Mouse (Mus musculus): ENCODE measurements around the gene Larp6. TPM values are rescaled to one million over a fixed set of nuclear protein-coding genes. Genes with fewer than 3 reads are reported as not detected.

The Larp6 gene
- total and polyA plus RNA-seq, 3 experiments: not detected

DNA sequence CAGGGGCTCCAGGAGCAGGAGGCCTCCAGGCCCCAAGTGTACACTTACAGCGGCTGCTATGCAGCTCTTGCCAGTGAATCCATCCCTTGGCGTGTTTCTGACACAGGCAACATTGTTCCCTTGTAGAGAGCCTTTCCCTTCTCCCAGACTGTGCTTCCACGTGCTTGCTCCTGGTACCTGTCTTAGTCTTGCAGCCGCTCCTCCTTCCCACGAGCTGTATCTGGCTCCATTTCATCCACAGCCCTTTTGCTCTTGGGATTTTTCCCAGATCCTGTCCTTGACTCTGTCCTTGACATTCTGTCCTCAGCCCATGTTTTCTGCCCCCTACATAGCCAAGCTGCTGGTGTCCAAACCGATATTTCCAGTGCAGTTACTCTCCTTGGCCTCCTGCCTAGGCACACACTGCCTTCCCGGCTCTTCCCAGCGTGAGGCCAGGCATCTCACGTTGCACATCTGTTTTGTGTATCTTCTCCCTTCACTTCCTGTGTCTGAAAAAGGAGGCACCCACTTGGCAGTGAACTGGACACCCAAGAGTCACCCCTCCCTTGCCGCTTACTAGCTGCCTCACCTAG, 46.7 kb downstream of the Larp6 start:
- Histone ChIP-seq H3K4me1 (ENCODE audit: control insufficient read depth in 1 of 2, insufficient read depth in 2 of 2, low read length in 2 of 2) (no peaks in the 10 kb centered on the region), H3K9me3 (replicated peaks; ENCODE audit: insufficient read depth, low read length) (no peaks in the 10 kb centered on the region), H3K4me3 (ENCODE audit: control insufficient read depth in 1 of 2, insufficient read depth in 1 of 2, low read depth in 2 of 2, low read length in 2 of 2) (no peak overlapping the region), H3K27ac (ENCODE audit: control insufficient read depth, low read depth, low read length) (no peak overlapping the region), H3K9ac (ENCODE audit: control insufficient read depth, low read depth, low read length, poor library complexity, severe bottlenecking) (no peak overlapping the region), H3K79me2 (ENCODE audit: control insufficient read depth, insufficient read depth, low read length, poor library complexity) (no peaks in the 10 kb centered on the region), H3K36me3 (ENCODE audit: control insufficient read depth in 1 of 2, insufficient read depth in 2 of 2, low read length in 2 of 2) (no peaks in the 10 kb centered on the region), H3K27me3 (ENCODE audit: control insufficient read depth in 1 of 2, insufficient read depth in 2 of 2, low read length in 2 of 2) (no peaks in the 10 kb centered on the region)
- no peak for DNase-seq (ENCODE audit: low read depth, low spot score)
- TF ChIP-seq GATA1 (IDR thresholded peaks at IDR 0.05; ENCODE audit: low read depth, low read length) (no peak), POLR2AphosphoS5 (IDR thresholded peaks at IDR 0.05; ENCODE audit: borderline replicate concordance, low read depth, low read length) (no peak), BHLHE40 (IDR thresholded peaks at IDR 0.05; ENCODE audit: borderline replicate concordance, low read depth, low read length) (no peak), MYB (IDR thresholded peaks at IDR 0.05; ENCODE audit: low read depth, low read length) (no peak), ZNF384 (IDR thresholded peaks at IDR 0.05; ENCODE audit: low read depth, low read length) (no peak), TCF12 (IDR thresholded peaks at IDR 0.05; ENCODE audit: low read depth, low read length) (no peak), CHD2 (IDR thresholded peaks at IDR 0.05; ENCODE audit: low read length) (no peak), SIN3A (IDR thresholded peaks at IDR 0.05; ENCODE audit: low read length) (no peak), NELFE (IDR thresholded peaks at IDR 0.05; ENCODE audit: low read depth, low read length) (no peak), TAL1 (IDR thresholded peaks at IDR 0.05; ENCODE audit: low read length) (no peak), USF2 (IDR thresholded peaks at IDR 0.05; ENCODE audit: borderline replicate concordance in 1 of 2, insufficient read depth in 1 of 2, low read depth in 1 of 2, low read length in 2 of 2) (no peak), ZC3H11A (IDR thresholded peaks at IDR 0.05; ENCODE audit: low read depth, low read length) (no peak), ETS1 (IDR thresholded peaks at IDR 0.05; ENCODE audit: low read depth, low read length) (no peak), ELF1 (IDR thresholded peaks at IDR 0.05; ENCODE audit: low read depth, low read length) (no peak), JUND (IDR thresholded peaks at IDR 0.05; ENCODE audit: low read depth, low read length) (no peak), NRF1 (IDR thresholded peaks at IDR 0.05; ENCODE audit: insufficient read depth, low read depth, low read length, poor library complexity, severe bottlenecking) (no peak), ZKSCAN1 (IDR thresholded peaks at IDR 0.05; ENCODE audit: low read depth, low read length) (no peak)

DNA sequence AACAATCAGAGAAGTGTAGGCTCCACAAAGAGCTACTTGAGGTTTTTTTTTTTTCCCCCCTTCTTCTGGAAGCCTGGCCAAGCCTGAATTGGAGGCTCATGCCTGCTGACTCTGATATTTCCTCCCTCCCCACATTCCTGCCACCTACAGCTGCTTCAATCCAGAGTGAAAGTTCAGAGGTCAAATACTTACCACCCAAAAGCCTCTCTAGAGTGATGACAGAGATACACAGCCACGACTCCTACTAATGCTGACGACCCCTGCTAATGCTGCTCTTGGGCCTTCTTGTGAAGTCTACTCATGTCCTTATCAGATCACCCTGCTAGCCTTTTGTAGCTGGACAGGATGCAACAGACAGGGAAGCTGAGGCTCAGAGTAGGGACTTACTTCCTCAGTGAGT, 52.4 kb downstream of the Larp6 start:
- TF ChIP-seq KAT2A (conservative IDR thresholded peaks at IDR 0.05; ENCODE audit: low read depth, low read length) (no peak), HCFC1 (IDR thresholded peaks at IDR 0.05; ENCODE audit: low read depth, low read length) (no peak), POLR2A (IDR thresholded peaks at IDR 0.05; ENCODE audit: control insufficient read depth in 1 of 2, insufficient read depth in 1 of 2, low read depth in 1 of 2, low read length in 2 of 2, poor library complexity in 1 of 2) (no peak), ZC3H11A (IDR thresholded peaks at IDR 0.05; ENCODE audit: low read depth, low read length) (no peak), ZNF384 (IDR thresholded peaks at IDR 0.05; ENCODE audit: low read depth, low read length) (no peak), MAX (IDR thresholded peaks at IDR 0.05; ENCODE audit: low read length) (no peak), USF1 (IDR thresholded peaks at IDR 0.05; ENCODE audit: low read depth, low read length) (no peak), GATA1 (IDR thresholded peaks at IDR 0.05; ENCODE audit: low read depth, low read length) (no peak), POLR2AphosphoS2 (IDR thresholded peaks at IDR 0.05; ENCODE audit: low read length) (no peak), CHD2 (IDR thresholded peaks at IDR 0.05; ENCODE audit: low read length) (no peak), NRF1 (IDR thresholded peaks at IDR 0.05; ENCODE audit: insufficient read depth, low read depth, low read length, poor library complexity, severe bottlenecking) (no peak), MYC (IDR thresholded peaks at IDR 0.05; ENCODE audit: low read depth, low read length) (no peak), CHD1 (IDR thresholded peaks at IDR 0.05; ENCODE audit: low read depth, low read length) (no peak), ELF1 (IDR thresholded peaks at IDR 0.05; ENCODE audit: low read depth, low read length) (no peak), BHLHE40 (IDR thresholded peaks at IDR 0.05; ENCODE audit: borderline replicate concordance, low read depth, low read length) (no peak), TCF12 (IDR thresholded peaks at IDR 0.05; ENCODE audit: low read depth, low read length) (no peak), MEF2A (IDR thresholded peaks at IDR 0.05; ENCODE audit: extremely low read depth, insufficient replicate concordance, low read depth, low read length, poor library complexity, severe bottlenecking) (no peak), SMC3 (IDR thresholded peaks at IDR 0.05; ENCODE audit: low read depth, low read length) (no peak), UBTF (IDR thresholded peaks at IDR 0.05; ENCODE audit: borderline replicate concordance, insufficient read depth, low read depth, low read length) (no peak)
- H3K4me1 ChIP-seq (ENCODE audit: control insufficient read depth in 1 of 2, insufficient read depth in 2 of 2, low read length in 2 of 2): no peaks in the 10 kb centered on the region
- H3K79me2 ChIP-seq (ENCODE audit: control insufficient read depth, insufficient read depth, low read length, poor library complexity): no peaks in the 10 kb centered on the region
- H3K27me3 ChIP-seq (ENCODE audit: control insufficient read depth in 1 of 2, insufficient read depth in 2 of 2, low read length in 2 of 2): no peaks in the 10 kb centered on the region
- DNase-seq (ENCODE audit: low read depth, low spot score): no peak
- H3K9me3 ChIP-seq (replicated peaks; ENCODE audit: insufficient read depth, low read length): no peaks in the 10 kb centered on the region
- no peaks in the 10 kb centered on the region for H3K36me3 ChIP-seq (ENCODE audit: control insufficient read depth in 1 of 2, insufficient read depth in 2 of 2, low read length in 2 of 2)
- no peak overlapping the region for H3K27ac ChIP-seq (ENCODE audit: control insufficient read depth, low read depth, low read length)
- no peak overlapping the region for H3K4me3 ChIP-seq (ENCODE audit: control insufficient read depth in 1 of 2, insufficient read depth in 1 of 2, low read depth in 2 of 2, low read length in 2 of 2)
- no peak overlapping the region for H3K9ac ChIP-seq (ENCODE audit: control insufficient read depth, low read depth, low read length, poor library complexity, severe bottlenecking)
